Mouse (Mus musculus): ENCODE results near the gene Scnm1.
"Not testable (repeated sequence)": the region's sequence is repeated elsewhere in the genome, so short reads cannot be mapped to it uniquely, and the experiment has no call there.

The Scnm1 gene

GRCm38 (mm10) chr3:95110911-95111726 lies 22.7 kb downstream of the Scnm1 start, which contains the start of gene Vps72:
TSS of gene Vps72 (plus strand) at chr3:95111022.
- peak; percentile 71; the same call in 1 of the 2 replicates for ATAC-seq (ENCODE audit: insufficient number of reproducible peaks, low FRiP score, low TSS enrichment)

GRCm38 (mm10) chr3:95107898-95108297 lies 25.9 kb downstream of the Scnm1 start:
- ATAC-seq (ENCODE audit: insufficient number of reproducible peaks, low FRiP score, low TSS enrichment), result no peak

- ATAC-seq (ENCODE audit: insufficient number of reproducible peaks, low FRiP score, low TSS enrichment), result not testable (repeated sequence)
Observed at GRCm38 (mm10) chr3:95107308-95107707, 26.5 kb downstream of the Scnm1 start.

- peak; percentile 89 for ATAC-seq (ENCODE audit: insufficient number of reproducible peaks, low FRiP score, low TSS enrichment)
Observed at GRCm38 (mm10) chr3:95106338-95107117, 27.3 kb downstream of the Scnm1 start, which contains the start of gene Pip5k1a. TSS of gene Pip5k1a (minus strand) at chr3:95106930.

- ATAC-seq (ENCODE audit: insufficient number of reproducible peaks, low FRiP score, low TSS enrichment), result no peak
Observed at GRCm38 (mm10) chr3:95105586-95106337, 28.0 kb downstream of the Scnm1 start.

GRCm38 (mm10) chr3:95105121-95105520 lies 28.7 kb downstream of the Scnm1 start:
- ATAC-seq (ENCODE audit: insufficient number of reproducible peaks, low FRiP score, low TSS enrichment), result no peak

- no peak for ATAC-seq (ENCODE audit: insufficient number of reproducible peaks, low FRiP score, low TSS enrichment)
Observed at GRCm38 (mm10) chr3:95100854-95101253, 33.0 kb downstream of the Scnm1 start.

GRCm38 (mm10) chr3:95088071-95088470 lies 45.7 kb downstream of the Scnm1 start:
- no peak for ATAC-seq (ENCODE audit: insufficient number of reproducible peaks, low FRiP score, low TSS enrichment)
